Mouse (Mus musculus) adrenal gland, postnatal 10 days (tissue): ENCODE measurements around the gene Ralbp1. TPM values are rescaled to one million over a fixed set of nuclear protein-coding genes. Genes with fewer than 3 reads are reported as not detected.

Experiments
- DNase-seq: peaks from one replicate; pipeline ENCODE4 v3.0.0; 2021; ENCODE audit warnings: mixed read lengths
- total RNA-seq, 2 experiments: library from RNA; stranded (reverse); gene quantifications; 2 replicates each; pipeline ENCODE4 v1.2.3; 2021

Gene Ralbp1
- total RNA-seq, 2 experiments from 2014 or later: 32.4 to 37.4 TPM

- no peak for DNase-seq
Measured at GRCm38 (mm10) chr17:65896016-65896415, 10.4 kb upstream of the Ralbp1 start.

- no peak for DNase-seq
Measured at GRCm38 (mm10) chr17:65889476-65889875, 3.9 kb upstream of the Ralbp1 start.

GRCm38 (mm10) chr17:65886571-65886970 is 973 bp upstream of the Ralbp1 start:
- peak; percentile 12 for DNase-seq

- no peak for DNase-seq
Measured at GRCm38 (mm10) chr17:65885398-65885696, 251 bp downstream of the Ralbp1 start.

- peak; percentile 99 for DNase-seq
Measured at GRCm38 (mm10) chr17:65884691-65885397, 754 bp downstream of the Ralbp1 start.

GRCm38 (mm10) chr17:65884061-65884669 is 1.4 kb downstream of the Ralbp1 start:
- DNase-seq: no peak

GRCm38 (mm10) chr17:65877026-65877425 is 8.6 kb downstream of the Ralbp1 start:
- no peak for DNase-seq

- DNase-seq: no peak
Measured at GRCm38 (mm10) chr17:65873834-65874233, 11.8 kb downstream of the Ralbp1 start.

GRCm38 (mm10) chr17:65873156-65873555 is 12.4 kb downstream of the Ralbp1 start:
- DNase-seq: no peak

- peak; percentile 57 for DNase-seq
Measured at GRCm38 (mm10) chr17:65872652-65873051, 12.9 kb downstream of the Ralbp1 start.

- no peak for DNase-seq
Measured at GRCm38 (mm10) chr17:65872051-65872450, 13.5 kb downstream of the Ralbp1 start.

GRCm38 (mm10) chr17:65871641-65872041 is 14.0 kb downstream of the Ralbp1 start:
- no peak for DNase-seq

GRCm38 (mm10) chr17:65870146-65870545 is 15.5 kb downstream of the Ralbp1 start:
- peak; percentile 86 for DNase-seq

- no peak for DNase-seq
Measured at GRCm38 (mm10) chr17:65869720-65870119, 15.9 kb downstream of the Ralbp1 start.

- no peak for DNase-seq
Measured at GRCm38 (mm10) chr17:65867996-65868395, 17.6 kb downstream of the Ralbp1 start.

- no peak for DNase-seq
Measured at GRCm38 (mm10) chr17:65866201-65866600, 19.4 kb downstream of the Ralbp1 start.

- DNase-seq: no peak
Measured at GRCm38 (mm10) chr17:65865265-65865664, 20.3 kb downstream of the Ralbp1 start.

GRCm38 (mm10) chr17:65864742-65865141 is 20.9 kb downstream of the Ralbp1 start:
- peak; percentile 27 for DNase-seq

- DNase-seq: no peak
Measured at GRCm38 (mm10) chr17:65863830-65864229, 21.8 kb downstream of the Ralbp1 start.

- peak; percentile 42 for DNase-seq
Measured at GRCm38 (mm10) chr17:65862579-65862978, 23.0 kb downstream of the Ralbp1 start.

GRCm38 (mm10) chr17:65857617-65858016 is 28.0 kb downstream of the Ralbp1 start:
- DNase-seq: no peak

GRCm38 (mm10) chr17:65854006-65854405 is 31.6 kb downstream of the Ralbp1 start:
- DNase-seq: no peak

GRCm38 (mm10) chr17:65853326-65853725 is 32.3 kb downstream of the Ralbp1 start:
- DNase-seq: no peak

GRCm38 (mm10) chr17:65851749-65852148 is 33.8 kb downstream of the Ralbp1 start:
- DNase-seq: no peak
